Mouse (Mus musculus) MEL (cell line): Measurements from ENCODE around the gene Prkcb. TPM values are rescaled to one million over a fixed set of nuclear protein-coding genes. Genes with fewer than 3 reads are reported as not detected.

ENCODE experiments used
- DNase-seq: peaks from one replicate; pipeline ENCODE4 v3.0.0; 2011; ENCODE audit warnings: low read depth, low spot score
- H3K27ac ChIP-seq: 2 replicates; pipeline ENCODE4 v1.5.1; 2012; ENCODE audit warnings: low read depth, mild to moderate bottlenecking, control low read depth, low read length, moderate library complexity; ENCODE audit not compliant: control insufficient read depth
- H3K27me3 ChIP-seq, 2 experiments: fragments of 150-350 bp in 1 of 2; sonication (generic) in 1 of 2; 2 replicates each; pipeline ENCODE4 v1.6.1; 2012; ENCODE audit warnings: low read length in 2 of 2, mild to moderate bottlenecking in 2 of 2, improper control_type of control experiment in 1 of 2, moderate library complexity in 1 of 2; ENCODE audit not compliant: insufficient read depth in 2 of 2, control insufficient read depth in 1 of 2
- H3K36me3 ChIP-seq, 2 experiments: 2 replicates each; pipeline ENCODE4 v1.6.1; 2012 to 2014; ENCODE audit warnings: low read length in 2 of 2, improper control_type of control experiment in 1 of 2, inconsistent platforms in 1 of 2, mild to moderate bottlenecking in 1 of 2; ENCODE audit not compliant: insufficient read depth in 2 of 2, control insufficient read depth in 1 of 2
- H3K4me1 ChIP-seq, 2 experiments: fragments of 150-350 bp in 1 of 2; sonication (generic) in 1 of 2; 2 replicates each; pipeline ENCODE4 v1.6.1; 2012; ENCODE audit warnings: low read length in 2 of 2, improper control_type of control experiment in 1 of 2, mild to moderate bottlenecking in 1 of 2; ENCODE audit not compliant: insufficient read depth in 2 of 2, control insufficient read depth in 1 of 2
- H3K4me3 ChIP-seq, 2 experiments: fragments of 150-350 bp in 1 of 2; sonication (generic) in 1 of 2; 2 replicates each; pipeline ENCODE4 v1.5.1; 2012; ENCODE audit warnings: low read depth in 2 of 2, low read length in 2 of 2, mild to moderate bottlenecking in 2 of 2, moderate library complexity in 2 of 2, control low read depth in 1 of 2, improper control_type of control experiment in 1 of 2; ENCODE audit not compliant: control insufficient read depth in 1 of 2, insufficient read depth in 1 of 2
- H3K79me2 ChIP-seq: 2 replicates; pipeline ENCODE4 v1.6.1; 2012; ENCODE audit warnings: mild to moderate bottlenecking, low read length, moderate library complexity; ENCODE audit not compliant: control insufficient read depth, poor library complexity, insufficient read depth
- H3K9ac ChIP-seq: 2 replicates; pipeline ENCODE4 v1.6.1; 2012; ENCODE audit warnings: low read depth, mild to moderate bottlenecking, control low read depth, low read length, moderate library complexity; ENCODE audit not compliant: control insufficient read depth, poor library complexity, severe bottlenecking
- H3K9me3 ChIP-seq: fragments of 150-350 bp; sonication (generic); replicated peaks from 2 replicates; pipeline ENCODE4 v1.6.1; 2012; ENCODE audit warnings: mild to moderate bottlenecking, low read length, improper control_type of control experiment, moderate library complexity; ENCODE audit not compliant: insufficient read depth
- EP300 ChIP-seq, 2 experiments: IDR thresholded peaks; 2 replicates each; pipeline ENCODE4 v1.6.1; 2011; ENCODE audit warnings: improper control_type of control experiment in 2 of 2, low read length in 2 of 2, low read depth in 1 of 2, mild to moderate bottlenecking in 1 of 2
- ETS1 ChIP-seq: IDR thresholded peaks from 2 replicates; pipeline ENCODE4 v1.6.1; 2012; ENCODE audit warnings: low read depth, mild to moderate bottlenecking, inconsistent platforms, low read length, improper control_type of control experiment, moderate library complexity
- GATA1 ChIP-seq: IDR thresholded peaks from 2 replicates; pipeline ENCODE4 v1.6.1; 2011; ENCODE audit warnings: low read depth, low read length, improper control_type of control experiment
- HCFC1 ChIP-seq: IDR thresholded peaks from 2 replicates; pipeline ENCODE4 v1.6.1; 2012; ENCODE audit warnings: low read depth, mild to moderate bottlenecking, inconsistent platforms, low read length, improper control_type of control experiment, moderate library complexity
- MAX ChIP-seq: IDR thresholded peaks from 2 replicates; pipeline ENCODE4 v1.6.1; 2011; ENCODE audit warnings: low read length, improper control_type of control experiment
- MAZ ChIP-seq: IDR thresholded peaks from 2 replicates; pipeline ENCODE4 v1.6.1; 2012; ENCODE audit warnings: low read depth, mild to moderate bottlenecking, inconsistent platforms, low read length, improper control_type of control experiment
- MXI1 ChIP-seq: IDR thresholded peaks from 2 replicates; pipeline ENCODE4 v1.6.1; 2011; ENCODE audit warnings: mild to moderate bottlenecking, low read depth, low read length, improper control_type of control experiment
- POLR2AphosphoS2 ChIP-seq: IDR thresholded peaks from 2 replicates; pipeline ENCODE4 v1.6.1; 2011; ENCODE audit warnings: low read length, improper control_type of control experiment
- POLR2AphosphoS5 ChIP-seq: IDR thresholded peaks from 2 replicates; pipeline ENCODE4 v1.6.1; 2012; ENCODE audit warnings: low read depth, borderline replicate concordance, mild to moderate bottlenecking, inconsistent platforms, low read length, moderate library complexity, mixed read lengths
- RCOR1 ChIP-seq: IDR thresholded peaks from 2 replicates; pipeline ENCODE4 v1.6.1; 2012; ENCODE audit warnings: low read depth, mild to moderate bottlenecking, inconsistent platforms, low read length, improper control_type of control experiment
- USF2 ChIP-seq, 2 experiments: IDR thresholded peaks; 2 replicates each; pipeline ENCODE4 v1.6.1; 2011 to 2012; ENCODE audit warnings: improper control_type of control experiment in 2 of 2, low read length in 2 of 2, borderline replicate concordance in 1 of 2, inconsistent platforms in 1 of 2, low read depth in 1 of 2, mild to moderate bottlenecking in 1 of 2; ENCODE audit not compliant: insufficient read depth in 1 of 2
- ZC3H11A ChIP-seq: IDR thresholded peaks from 2 replicates; pipeline ENCODE4 v1.6.1; 2012; ENCODE audit warnings: low read depth, mild to moderate bottlenecking, inconsistent platforms, low read length, improper control_type of control experiment
- ZNF384 ChIP-seq: IDR thresholded peaks from 2 replicates; pipeline ENCODE4 v1.6.1; 2012; ENCODE audit warnings: low read depth, mild to moderate bottlenecking, inconsistent platforms, low read length, improper control_type of control experiment
- polyA plus RNA-seq, 2 experiments: library from polyadenylated mRNA; stranded (reverse) in 1 of 2; unstranded in 1 of 2; fragments of >175 nt in 1 of 2; fragments of >200 nt in 1 of 2; gene quantifications; 2 replicates each; pipeline versions ENCODE4 v1.2.1 to v1.2.4; 2012; ENCODE audit warnings: low replicate concordance in 2 of 2, low read depth in 1 of 2; ENCODE audit not compliant: insufficient read length in 2 of 2, insufficient read depth in 1 of 2, missing spikeins in 1 of 2
- total RNA-seq: library from RNA; depleted of rRNA; stranded (reverse); fragments of 300-350 nt; gene quantifications from 2 replicates; pipeline ENCODE4 v1.2.3, GENCODE M21; 2012

The Prkcb gene
- total and polyA plus RNA-seq, 3 experiments, result not detected

DNA sequence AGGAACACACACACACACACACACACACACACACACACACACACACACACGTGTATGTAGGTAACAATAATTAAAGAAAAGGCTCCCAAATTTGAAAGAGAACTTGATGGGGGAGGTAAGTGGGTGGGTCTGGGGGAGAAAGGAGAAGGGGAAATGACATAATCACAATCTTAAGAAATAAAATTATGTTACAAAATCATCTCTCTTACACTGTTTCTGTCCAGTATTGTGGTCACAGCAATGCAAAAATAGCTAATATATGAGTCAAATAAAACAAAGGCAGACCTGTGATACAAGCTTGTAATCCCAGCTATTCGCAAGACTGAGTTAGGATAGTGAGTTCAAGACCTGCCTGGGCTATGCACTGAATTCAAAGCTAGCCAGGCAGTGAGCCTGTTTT is 94.7 kb downstream of the Prkcb start:
- no peak for DNase-seq
- H3K9ac ChIP-seq, result no peak overlapping the region
- H3K79me2 ChIP-seq, result no peaks in the 10 kb centered on the region; the same call in 1 of the 2 replicates
- H3K9me3 ChIP-seq, result no peaks in the 10 kb centered on the region
- no peaks in the 10 kb centered on the region for H3K27me3 ChIP-seq
- TF ChIP-seq POLR2AphosphoS2 (no peak), EP300 (IDR thresholded peaks at IDR 0.05; ENCODE audit: low read depth in 1 of 2, low read length in 2 of 2) (no peak), GATA1 (no peak), RCOR1 (no peak), USF2 (IDR thresholded peaks at IDR 0.05; ENCODE audit: borderline replicate concordance in 1 of 2, insufficient read depth in 1 of 2, low read depth in 1 of 2, low read length in 2 of 2) (no peak), ETS1 (no peak), MAX (no peak)
- H3K27ac ChIP-seq, result no peak overlapping the region
- H3K36me3 ChIP-seq, result no peaks in the 10 kb centered on the region
- H3K4me1 ChIP-seq, result no peaks in the 10 kb centered on the region
- no peak overlapping the region for H3K4me3 ChIP-seq

DNA sequence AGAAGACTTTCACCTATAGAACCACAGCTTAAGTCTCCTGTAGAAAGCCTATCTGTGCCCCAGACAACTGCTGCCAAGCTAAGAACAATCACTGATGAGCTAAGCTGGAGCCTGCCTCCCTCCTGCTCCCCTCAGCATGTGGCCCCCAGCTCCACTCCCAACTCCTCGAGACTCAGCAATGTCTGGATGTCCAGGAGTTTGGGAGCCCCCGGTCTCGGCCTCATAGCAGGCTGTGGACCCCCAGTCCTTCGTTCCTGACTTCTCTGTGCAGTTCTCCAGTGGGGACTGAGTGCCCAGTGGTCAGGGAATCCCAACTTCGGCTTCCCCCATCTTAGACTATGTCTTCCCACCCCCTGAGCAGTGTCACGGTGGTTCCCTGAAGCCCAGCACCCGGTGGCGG is 96.3 kb downstream of the Prkcb start:
- Histone ChIP-seq H3K27me3 (no peaks in the 10 kb centered on the region), H3K79me2 (no peaks in the 10 kb centered on the region; the same call in 1 of the 2 replicates), H3K4me1 (no peaks in the 10 kb centered on the region), H3K27ac (no peak overlapping the region), H3K9ac (no peak overlapping the region), H3K9me3 (no peaks in the 10 kb centered on the region), H3K4me3 (no peak overlapping the region), H3K36me3 (no peaks in the 10 kb centered on the region)
- TF ChIP-seq ZC3H11A (no peak), POLR2AphosphoS5 (no peak), MAZ (no peak), HCFC1 (no peak), MXI1 (no peak), USF2 (IDR thresholded peaks at IDR 0.05; ENCODE audit: borderline replicate concordance in 1 of 2, insufficient read depth in 1 of 2, low read depth in 1 of 2, low read length in 2 of 2) (no peak), ZNF384 (no peak)
- DNase-seq, result no peak

DNA sequence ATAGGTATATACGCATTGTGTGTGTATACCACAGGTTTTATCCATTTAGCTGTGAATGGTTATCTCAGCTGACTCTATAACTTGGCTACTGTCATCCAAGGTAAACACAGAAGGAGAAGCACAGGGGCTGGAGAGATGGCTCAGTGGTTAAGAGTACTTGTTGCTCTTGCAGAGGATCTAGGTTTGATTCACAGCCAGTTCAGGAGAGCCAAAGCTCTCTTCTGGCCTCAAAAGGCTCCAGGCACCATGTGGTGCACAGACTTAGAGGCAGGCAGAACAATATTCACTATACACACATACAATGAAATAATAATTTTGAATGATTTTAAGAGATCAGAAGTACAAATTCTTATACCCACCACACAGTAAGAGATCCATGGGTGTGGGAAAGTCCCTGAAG is 98.0 kb downstream of the Prkcb start:
- Histone ChIP-seq H3K27ac (no peak overlapping the region), H3K9ac (no peak overlapping the region), H3K9me3 (no peaks in the 10 kb centered on the region), H3K36me3 (no peaks in the 10 kb centered on the region), H3K27me3 (no peaks in the 10 kb centered on the region), H3K79me2 (no peaks in the 10 kb centered on the region; the same call in 1 of the 2 replicates), H3K4me1 (no peaks in the 10 kb centered on the region)
- TF ChIP-seq POLR2AphosphoS2, result no peak
- TF ChIP-seq, all 39 proteins: peak for 0
- no peak for DNase-seq
- H3K4me3 ChIP-seq, result no peak overlapping the region
